Mouse (Mus musculus) liver, embryonic 11.5 days (tissue): ENCODE measurements at regions not wholly inside any gene's neighbourhood (a gene's known extent, or its start where the extent isn't known, plus 50 kb on each side); places are given as distances from the start of the nearest gene placed in this dataset.

Source experiments
- ATAC-seq: fragments of 200-750 bp; cut with Nextera tagmentation; replicated peaks from 2 replicates; pipeline ENCODE4 v1.8.0; 2017; ENCODE audit warnings: moderate number of reproducible peaks, mild to moderate bottlenecking, moderate TSS enrichment, moderate library complexity; ENCODE audit not compliant: low FRiP score
- DNase-seq: peaks from one replicate; pipeline ENCODE4 v3.0.0-alpha.2; 2017; ENCODE audit warnings: low spot score
- H3K27ac ChIP-seq: fragments of 300-500 bp; sonication (generic); 2 replicates; pipeline ENCODE4 v1.5.1; 2014; ENCODE audit warnings: mild to moderate bottlenecking, low read depth, low read length, control low read depth
- H3K27me3 ChIP-seq: fragments of 300-500 bp; sonication (generic); replicated peaks from 2 replicates; pipeline ENCODE4 v1.6.1; 2014; ENCODE audit warnings: low read length, mixed read lengths; ENCODE audit not compliant: control insufficient read depth, insufficient read depth
- H3K36me3 ChIP-seq: fragments of 300-500 bp; sonication (generic); 2 replicates; pipeline ENCODE4 v1.6.1; 2014; ENCODE audit warnings: mild to moderate bottlenecking, low read length, moderate library complexity, mixed read lengths; ENCODE audit not compliant: control insufficient read depth, insufficient read depth
- H3K4me1 ChIP-seq: fragments of 300-500 bp; sonication (generic); replicated peaks from 2 replicates; pipeline ENCODE4 v1.6.1; 2014; ENCODE audit warnings: low read length, mixed read lengths; ENCODE audit not compliant: control insufficient read depth, insufficient read depth
- H3K4me2 ChIP-seq: fragments of 300-500 bp; sonication (generic); 2 replicates; pipeline ENCODE4 v1.6.1; 2014; ENCODE audit warnings: mild to moderate bottlenecking, control low read depth, moderate library complexity
- H3K4me3 ChIP-seq: fragments of 300-500 bp; sonication (generic); 2 replicates; pipeline ENCODE4 v1.5.1; 2014; ENCODE audit warnings: low read depth, low read length, control low read depth
- H3K9ac ChIP-seq: fragments of 300-500 bp; sonication (generic); 2 replicates; pipeline ENCODE4 v1.6.1; 2014; ENCODE audit warnings: low read depth, low read length, control low read depth
- H3K9me3 ChIP-seq: fragments of 300-500 bp; sonication (generic); 2 replicates; pipeline ENCODE4 v1.6.1; 2016; ENCODE audit warnings: low read length, inconsistent platforms, mixed read lengths; ENCODE audit not compliant: control insufficient read depth
- WGBS: fragments of 180-500 bp; shearing (Covaris S2); extraction: QIAGEN DNeasy Blood & Tissue Kit; methylation state at CpG from one replicate; pipeline ENCODE4 v1.1.7; 2014; 5-methylcytosine and 5-hydroxymethylcytosine counted together

GRCm38 (mm10) chr12:99059491-99059890, 139.1 kb downstream of the Ttc8 start:
- H3K4me3 ChIP-seq = no peak overlapping the region
- H3K36me3 ChIP-seq = no peaks in the 10 kb centered on the region
- ATAC-seq (no peak), DNase-seq (no peak)
- H3K9me3 ChIP-seq = no peaks in the 10 kb centered on the region
- H3K27me3 ChIP-seq = no peaks in the 10 kb centered on the region
- H3K9ac ChIP-seq = no peak overlapping the region
- H3K4me1 ChIP-seq = no peaks in the 10 kb centered on the region
- no peak overlapping the region for H3K27ac ChIP-seq
- 90% methylated on average over 4 of the region's 4 CpGs for WGBS
- H3K4me2 ChIP-seq = no peak overlapping the region

- no peaks in the 10 kb centered on the region for H3K36me3 ChIP-seq
- no peaks in the 10 kb centered on the region for H3K9me3 ChIP-seq
- WGBS = 43% methylated on average over 2 of the region's 2 CpGs
- H3K27ac ChIP-seq = no peak overlapping the region
- ATAC-seq = no peak
- no peak overlapping the region for H3K4me2 ChIP-seq
- DNase-seq = no peak
- no peak overlapping the region for H3K9ac ChIP-seq
- no peak overlapping the region for H3K4me3 ChIP-seq
- H3K4me1 ChIP-seq = no peaks in the 10 kb centered on the region
- H3K27me3 ChIP-seq = no peaks in the 10 kb centered on the region
These were observed 140.3 kb downstream of the Ttc8 start for GRCm38 (mm10) chr12:99060702-99061101.

- no peaks in the 10 kb centered on the region for H3K9me3 ChIP-seq
- no peaks in the 10 kb centered on the region for H3K27me3 ChIP-seq
- no peak overlapping the region for H3K9ac ChIP-seq
- H3K27ac ChIP-seq = no peak overlapping the region
- ATAC-seq = no peak
- DNase-seq = no peak
- H3K36me3 ChIP-seq = no peaks in the 10 kb centered on the region
- WGBS = 81% methylated on average over 3 of the region's 3 CpGs
- H3K4me3 ChIP-seq = no peak overlapping the region
- no peaks in the 10 kb centered on the region for H3K4me1 ChIP-seq
- no peak overlapping the region for H3K4me2 ChIP-seq
These were observed 143.1 kb downstream of the Ttc8 start for GRCm38 (mm10) chr12:99063441-99063840.

DNA sequence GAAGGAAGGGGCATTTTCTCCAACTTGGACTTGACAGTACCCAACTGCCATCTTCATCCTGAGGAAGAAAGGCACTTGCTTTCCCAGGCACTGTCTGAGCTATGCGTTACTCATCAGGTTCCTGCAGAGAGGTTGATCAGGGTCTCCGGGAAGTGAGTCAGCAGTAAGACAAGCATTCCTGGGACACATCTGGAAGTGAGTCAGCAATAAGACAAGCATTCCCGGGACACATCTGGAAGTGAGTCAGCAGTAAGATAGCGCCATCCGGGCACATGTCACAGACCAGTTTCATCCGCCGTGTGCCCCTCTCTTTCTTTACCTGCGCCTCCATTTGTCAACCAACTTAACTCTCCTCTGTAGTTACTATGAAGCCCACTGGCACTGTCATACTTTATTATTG, 143.5 kb downstream of the Ttc8 start:
- DNase-seq (no peak), ATAC-seq (no peak)
- Histone ChIP-seq H3K4me2 (no peak overlapping the region), H3K4me1 (no peaks in the 10 kb centered on the region), H3K27ac (no peak overlapping the region), H3K9ac (no peak overlapping the region), H3K36me3 (no peaks in the 10 kb centered on the region), H3K4me3 (no peak overlapping the region), H3K9me3 (no peaks in the 10 kb centered on the region), H3K27me3 (no peaks in the 10 kb centered on the region)
- WGBS = 72% methylated on average over 8 of the region's 8 CpGs

- Histone ChIP-seq H3K27ac (no peak overlapping the region), H3K4me3 (no peak overlapping the region), H3K9me3 (no peaks in the 10 kb centered on the region), H3K4me1 (no peaks in the 10 kb centered on the region), H3K27me3 (no peaks in the 10 kb centered on the region), H3K4me2 (no peak overlapping the region), H3K9ac (no peak overlapping the region), H3K36me3 (no peaks in the 10 kb centered on the region)
- ATAC-seq (peak; percentile 68), DNase-seq (no peak)
- WGBS = 30% methylated on average over 3 of the region's 3 CpGs
These were observed 147.6 kb downstream of the Ttc8 start for GRCm38 (mm10) chr12:99067962-99068361.

DNA sequence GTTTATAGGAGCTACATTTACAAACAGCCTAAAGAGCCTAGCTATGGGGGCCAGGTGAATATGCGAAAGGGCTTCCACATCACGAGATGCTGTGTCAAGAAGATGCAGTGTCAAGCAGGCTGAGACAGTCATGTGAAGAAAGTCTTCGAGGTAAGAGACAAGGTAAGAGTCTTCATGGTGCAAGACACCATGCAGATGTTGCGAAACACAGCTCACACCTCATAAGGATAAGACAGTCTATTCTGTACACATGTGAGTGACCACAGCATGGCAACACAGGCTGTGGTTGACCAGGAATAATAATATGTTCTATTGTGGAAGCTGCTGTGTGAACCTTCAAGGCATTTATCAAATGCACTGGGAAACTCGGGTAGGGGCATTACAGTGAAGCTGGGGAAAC, 153.4 kb downstream of the Ttc8 start:
- H3K4me2 ChIP-seq = no peak overlapping the region
- ATAC-seq (no peak), DNase-seq (no peak)
- no peaks in the 10 kb centered on the region for H3K4me1 ChIP-seq
- H3K27me3 ChIP-seq = no peaks in the 10 kb centered on the region
- H3K9me3 ChIP-seq = no peaks in the 10 kb centered on the region
- WGBS = 75% methylated on average over 5 of the region's 5 CpGs
- H3K9ac ChIP-seq = no peak overlapping the region
- no peak overlapping the region for H3K27ac ChIP-seq
- no peak overlapping the region for H3K4me3 ChIP-seq
- H3K36me3 ChIP-seq = no peaks in the 10 kb centered on the region

DNA sequence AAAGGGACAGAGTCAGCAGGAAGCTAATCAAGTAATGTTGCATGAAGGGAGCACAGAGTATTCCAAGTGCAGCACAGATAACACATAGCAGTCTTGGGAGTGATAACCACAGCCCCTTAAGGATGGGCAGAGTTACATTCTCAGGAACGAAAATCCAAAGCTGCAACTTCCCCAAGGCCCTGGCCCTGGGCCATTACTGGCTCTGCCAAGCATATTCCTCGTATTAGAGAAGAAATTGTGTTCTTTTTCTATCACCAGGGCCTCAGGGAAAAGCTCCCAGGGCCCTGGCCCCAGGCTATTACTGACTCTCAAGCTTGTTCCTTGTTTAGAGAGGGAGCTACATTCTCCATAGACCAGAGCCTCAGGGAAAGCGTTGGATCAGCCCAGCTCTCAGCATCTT, 157.0 kb downstream of the Ttc8 start:
- Histone ChIP-seq H3K9ac (no peak overlapping the region), H3K4me1 (no peaks in the 10 kb centered on the region), H3K27ac (no peak overlapping the region), H3K36me3 (no peaks in the 10 kb centered on the region), H3K27me3 (no peaks in the 10 kb centered on the region; the same call in 1 of the 2 replicates), H3K4me3 (no peak overlapping the region), H3K4me2 (no peak overlapping the region), H3K9me3 (no peaks in the 10 kb centered on the region)
- ATAC-seq = no peak
- WGBS = 58% methylated on average over 3 of the region's 3 CpGs
- DNase-seq = no peak

GRCm38 (mm10) chr12:99079873-99080272, 159.5 kb downstream of the Ttc8 start:
- no peak overlapping the region for H3K27ac ChIP-seq
- H3K27me3 ChIP-seq = peaks cover 7% of the 10 kb centered on the region
- no peak overlapping the region for H3K9ac ChIP-seq
- H3K4me3 ChIP-seq = no peak overlapping the region
- ATAC-seq (no peak), DNase-seq (no peak)
- no peak overlapping the region for H3K4me2 ChIP-seq
- H3K9me3 ChIP-seq = no peaks in the 10 kb centered on the region
- WGBS = 79% methylated on average over 1 of the region's 1 CpGs
- H3K4me1 ChIP-seq = no peaks in the 10 kb centered on the region
- no peaks in the 10 kb centered on the region for H3K36me3 ChIP-seq

DNA sequence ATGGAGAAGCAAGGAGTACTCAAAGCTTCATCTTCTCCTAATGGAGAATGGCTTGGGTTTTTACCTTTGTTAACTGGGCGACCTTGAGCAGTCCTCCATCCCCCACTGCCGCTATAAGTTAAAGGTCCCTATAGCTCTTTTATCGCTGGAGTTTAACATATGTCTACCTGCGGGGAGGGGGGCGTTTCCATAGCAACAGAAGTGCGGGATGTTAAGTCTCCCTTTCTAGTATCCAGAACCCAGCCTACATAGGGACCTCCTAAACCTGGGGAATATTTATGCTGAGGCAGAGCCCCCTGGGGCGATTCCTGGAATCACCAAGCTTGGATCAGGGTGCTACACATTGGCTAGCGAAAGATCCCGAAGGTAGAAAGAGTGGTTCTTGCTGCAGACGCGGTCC, 163.2 kb downstream of the Ttc8 start:
- Histone ChIP-seq H3K4me2 (no peak overlapping the region), H3K9ac (no peak overlapping the region), H3K27ac (no peak overlapping the region), H3K4me1 (no peaks in the 10 kb centered on the region), H3K36me3 (no peaks in the 10 kb centered on the region), H3K9me3 (no peaks in the 10 kb centered on the region), H3K4me3 (no peak overlapping the region), H3K27me3 (peaks cover 7% of the 10 kb centered on the region)
- DNase-seq = no peak
- 47% methylated on average over 11 of the region's 11 CpGs for WGBS
- no peak for ATAC-seq
